Mouse (Mus musculus): ENCODE results near the gene Imp4. TPM values are rescaled to one million over a fixed set of nuclear protein-coding genes. Genes with fewer than 3 reads are reported as not detected.

Imp4 gene
- polyA plus RNA-seq, 2 experiments = 21.2 to 56.8 TPM

DNA sequence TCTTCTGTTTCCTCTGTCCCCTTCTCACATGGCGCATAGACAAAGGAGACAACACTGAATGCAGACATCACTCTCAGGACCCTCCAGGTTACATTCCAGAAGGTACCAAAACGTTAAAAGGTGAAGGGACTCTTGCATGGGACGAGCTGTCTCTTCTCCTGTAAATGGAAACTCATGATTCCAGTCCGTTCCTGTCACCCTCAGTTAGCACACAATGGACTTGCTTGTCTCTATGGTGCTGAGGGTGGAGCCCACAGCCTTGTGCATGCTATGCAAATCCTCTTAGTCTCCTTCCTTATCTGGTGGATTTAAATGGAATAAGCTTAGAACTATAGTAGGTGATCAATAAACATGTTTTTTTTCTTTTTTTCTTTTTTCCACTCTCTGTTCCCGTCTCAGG, 30.1 kb downstream of the Imp4 start:
- peaks cover 0 to 15% of the 10 kb centered on the region in 2 experiments; a peak in 2 of 4 replicates for H3K4me1 ChIP-seq (replicated peaks; ENCODE audit: control insufficient read depth in 2 of 2, insufficient read depth in 2 of 2, low read length in 1 of 2)
- H3K9ac ChIP-seq (replicated peaks) = no peak overlapping the region
- no peak for TF ChIP-seq EP300 (IDR thresholded peaks at IDR 0.05; ENCODE audit: low read depth)
- TF ChIP-seq CTCF (IDR thresholded peaks at IDR 0.05; ENCODE audit: low read depth) = no peak
- H3K27ac ChIP-seq = no peak overlapping the region
- WGBS (ENCODE audit: insufficient replicate concordance) = 55% methylated on average over 5 of the region's 5 CpGs
- no peaks in the 10 kb centered on the region for H3K9me3 ChIP-seq (ENCODE audit: control insufficient read depth, low read length)
- no peaks in the 10 kb centered on the region for H3K27me3 ChIP-seq (ENCODE audit: control insufficient read depth, insufficient read depth, low read length)
- no peak for ATAC-seq (ENCODE audit: insufficient read depth)
- H3K36me3 ChIP-seq (replicated peaks; ENCODE audit: control insufficient read depth, insufficient read depth, low read depth) = no peaks in the 10 kb centered on the region
- no peak overlapping the region for H3K4me3 ChIP-seq (ENCODE audit: insufficient read depth in 1 of 2, low read depth in 2 of 2, low read length in 2 of 2)
- no peak overlapping the region for H3K4me2 ChIP-seq (ENCODE audit: low read depth)
- DNase-seq (ENCODE audit: low read depth in 3 of 3, low spot score in 3 of 3) = no peak

DNA sequence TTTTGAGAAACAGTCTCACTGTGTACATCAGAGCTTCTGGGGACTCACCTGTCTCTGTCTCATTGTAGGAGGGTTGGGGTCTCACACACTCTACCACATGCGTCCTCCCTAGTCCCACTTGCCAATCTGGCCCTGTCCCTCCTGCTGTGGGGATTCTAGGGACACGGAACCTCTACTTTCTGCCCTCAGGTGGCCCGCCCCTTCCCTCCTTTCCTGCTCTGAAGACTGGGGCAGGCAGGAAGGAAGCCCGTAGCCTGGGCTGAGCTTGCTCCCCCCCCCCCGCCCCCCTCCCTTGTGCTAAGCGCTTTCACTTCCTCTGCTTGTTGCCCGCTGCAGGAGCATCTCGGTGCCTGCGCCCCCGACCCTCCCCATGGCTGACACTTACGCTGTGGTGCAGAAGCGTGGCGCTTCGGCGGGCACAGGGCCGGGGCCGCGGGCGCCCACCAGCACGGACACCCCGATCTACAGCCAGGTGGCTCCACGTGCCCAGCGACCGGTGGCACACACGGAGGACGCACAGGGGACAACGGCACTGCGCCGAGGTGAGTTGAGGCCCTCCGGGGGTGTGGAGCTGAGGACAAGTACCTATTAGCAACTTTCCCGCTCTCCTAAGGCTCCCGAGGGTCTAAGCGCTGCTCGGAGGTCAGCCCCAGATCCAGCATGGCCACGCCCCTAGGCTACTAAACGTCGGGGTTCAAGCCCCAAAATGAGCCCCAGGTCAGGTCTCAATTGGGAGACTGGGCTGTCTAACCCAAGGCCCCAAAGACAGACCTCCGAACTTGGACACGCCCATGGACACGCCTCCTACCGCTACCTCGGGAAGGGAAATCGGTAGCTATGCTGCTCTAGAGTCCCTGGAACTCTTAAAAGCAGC, 33.0 kb downstream of the Imp4 start:
- H3K27ac ChIP-seq = no peak overlapping the region
- no peak for TF ChIP-seq EP300 (IDR thresholded peaks at IDR 0.05; ENCODE audit: low read depth)
- TF ChIP-seq CTCF (IDR thresholded peaks at IDR 0.05; ENCODE audit: low read depth) = no peak
- no peaks in the 10 kb centered on the region for H3K36me3 ChIP-seq (replicated peaks; ENCODE audit: control insufficient read depth, insufficient read depth, low read depth)
- DNase-seq (ENCODE audit: low read depth in 3 of 3, low spot score in 3 of 3) = no peak
- H3K9ac ChIP-seq (replicated peaks) = peak overlapping the region; percentile 52
- H3K9me3 ChIP-seq (ENCODE audit: control insufficient read depth, low read length) = no peaks in the 10 kb centered on the region
- no peaks in the 10 kb centered on the region for H3K27me3 ChIP-seq (ENCODE audit: control insufficient read depth, insufficient read depth, low read length)
- peak overlapping the region; percentile 74 for H3K4me2 ChIP-seq (ENCODE audit: low read depth)
- WGBS (ENCODE audit: insufficient replicate concordance) = under 1% methylated on average over 43 of the region's 43 CpGs
- H3K4me1 ChIP-seq (replicated peaks; ENCODE audit: control insufficient read depth in 2 of 2, insufficient read depth in 2 of 2, low read length in 1 of 2) = peaks cover 0 to 9% of the 10 kb centered on the region in 2 experiments; a peak in 2 of 4 replicates
- peak; percentile 70 for ATAC-seq (ENCODE audit: insufficient read depth)
- peak overlapping the region; percentile 45 to 54 for H3K4me3 ChIP-seq (ENCODE audit: insufficient read depth in 1 of 2, low read depth in 2 of 2, low read length in 2 of 2)

DNA sequence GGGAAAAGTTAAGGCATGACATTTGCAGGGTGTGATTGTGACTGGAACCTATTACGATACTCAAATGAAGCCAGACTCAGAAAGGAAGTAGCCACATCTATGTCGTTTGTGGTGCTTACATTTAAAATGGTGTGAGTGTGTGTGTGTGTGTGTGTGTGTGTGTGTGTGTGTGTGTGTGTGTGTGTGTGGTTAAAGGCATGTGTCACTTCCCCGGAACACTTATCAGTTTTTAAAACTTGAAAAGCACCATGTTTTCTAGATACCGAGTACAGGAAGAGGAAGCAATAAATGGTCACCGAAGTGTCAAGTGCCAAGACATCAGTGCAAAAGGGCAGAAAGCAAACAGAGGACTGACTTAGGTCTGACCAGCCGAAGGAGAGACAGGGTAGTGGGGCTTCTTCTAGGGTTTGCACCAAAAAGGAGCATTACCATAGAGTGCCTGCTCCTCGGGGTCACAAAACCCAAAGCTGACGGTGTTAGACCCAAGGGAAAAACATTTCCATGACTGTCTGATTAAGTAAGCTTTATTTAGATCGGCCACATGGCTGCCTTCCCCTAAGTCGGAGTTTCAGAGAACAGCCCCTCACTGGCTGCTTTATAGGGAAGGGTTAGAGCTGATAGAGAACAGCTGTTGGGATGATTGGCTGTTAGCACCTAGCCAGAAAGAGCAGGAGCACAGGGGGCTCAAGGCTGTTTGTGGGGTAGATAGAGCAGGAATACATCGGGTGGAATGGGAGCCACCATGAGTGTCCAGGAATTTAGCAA, 39.4 kb downstream of the Imp4 start:
- ATAC-seq (ENCODE audit: insufficient read depth) = no peak
- no peaks in the 10 kb centered on the region for H3K9me3 ChIP-seq (ENCODE audit: control insufficient read depth, low read length)
- no peak for TF ChIP-seq CTCF (IDR thresholded peaks at IDR 0.05; ENCODE audit: low read depth)
- TF ChIP-seq EP300 (IDR thresholded peaks at IDR 0.05; ENCODE audit: low read depth) = no peak
- H3K36me3 ChIP-seq (replicated peaks; ENCODE audit: control insufficient read depth, insufficient read depth, low read depth) = no peaks in the 10 kb centered on the region
- no peak overlapping the region for H3K4me2 ChIP-seq (ENCODE audit: low read depth)
- 10% methylated on average over 11 of the region's 11 CpGs for WGBS (ENCODE audit: insufficient replicate concordance)
- H3K27ac ChIP-seq = no peak overlapping the region
- peaks cover 0 to 2% of the 10 kb centered on the region in 2 experiments; a peak in 1 of 4 replicates for H3K4me1 ChIP-seq (replicated peaks; ENCODE audit: control insufficient read depth in 2 of 2, insufficient read depth in 2 of 2, low read length in 1 of 2)
- no peak for DNase-seq (ENCODE audit: low read depth in 3 of 3, low spot score in 3 of 3)
- no peaks in the 10 kb centered on the region for H3K27me3 ChIP-seq (ENCODE audit: control insufficient read depth, insufficient read depth, low read length)
- H3K4me3 ChIP-seq (ENCODE audit: insufficient read depth in 1 of 2, low read depth in 2 of 2, low read length in 2 of 2) = no peak overlapping the region
- no peak overlapping the region for H3K9ac ChIP-seq (replicated peaks)

DNA sequence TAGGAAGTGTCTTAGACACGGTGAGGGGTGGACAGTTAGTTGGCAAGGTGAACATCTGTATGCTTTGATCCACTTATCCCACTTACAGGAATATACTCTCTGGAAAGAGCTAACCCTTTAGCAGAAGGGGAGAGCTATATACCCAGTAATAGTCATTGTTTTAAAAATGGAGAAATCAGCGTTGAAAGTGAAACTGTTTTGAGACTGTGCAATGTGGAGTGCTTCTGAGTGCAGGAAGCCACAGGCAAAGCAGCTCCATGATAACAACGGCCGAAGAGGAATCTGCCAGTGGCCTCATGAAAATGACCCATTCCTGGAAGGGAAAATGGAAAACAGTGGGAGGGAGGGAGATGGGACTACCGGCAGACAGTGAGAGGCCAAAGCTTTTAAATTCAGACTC, 41.1 kb downstream of the Imp4 start:
- Histone ChIP-seq H3K4me1 (replicated peaks; ENCODE audit: control insufficient read depth in 2 of 2, insufficient read depth in 2 of 2, low read length in 1 of 2) (peaks cover 0 to 5% of the 10 kb centered on the region in 2 experiments; a peak in 1 of 4 replicates), H3K27me3 (ENCODE audit: control insufficient read depth, insufficient read depth, low read length) (no peaks in the 10 kb centered on the region), H3K4me3 (ENCODE audit: insufficient read depth in 1 of 2, low read depth in 2 of 2, low read length in 2 of 2) (no peak overlapping the region), H3K9ac (replicated peaks) (no peak overlapping the region), H3K9me3 (ENCODE audit: control insufficient read depth, low read length) (no peaks in the 10 kb centered on the region), H3K4me2 (ENCODE audit: low read depth) (no peak overlapping the region), H3K36me3 (replicated peaks; ENCODE audit: control insufficient read depth, insufficient read depth, low read depth) (no peaks in the 10 kb centered on the region), H3K27ac (no peak overlapping the region)
- DNase-seq (ENCODE audit: low read depth in 3 of 3, low spot score in 3 of 3) (no peak), ATAC-seq (ENCODE audit: insufficient read depth) (no peak)
- TF ChIP-seq CTCF (IDR thresholded peaks at IDR 0.05; ENCODE audit: low read depth) (no peak), EP300 (IDR thresholded peaks at IDR 0.05; ENCODE audit: low read depth) (no peak)
- whole genome bisulfite sequencing (ENCODE audit: insufficient replicate concordance) = 27% methylated on average over 5 of the region's 5 CpGs

All from liver, embryonic 14.5 days (tissue).